Mouse (Mus musculus): Measurements from ENCODE around the gene Gm3045. TPM values are rescaled to one million over a fixed set of nuclear protein-coding genes. Genes with fewer than 3 reads are reported as not detected.

Gm3045 gene
- polyA plus RNA-seq, 1 experiment from 2014 or later = not detected

DNA sequence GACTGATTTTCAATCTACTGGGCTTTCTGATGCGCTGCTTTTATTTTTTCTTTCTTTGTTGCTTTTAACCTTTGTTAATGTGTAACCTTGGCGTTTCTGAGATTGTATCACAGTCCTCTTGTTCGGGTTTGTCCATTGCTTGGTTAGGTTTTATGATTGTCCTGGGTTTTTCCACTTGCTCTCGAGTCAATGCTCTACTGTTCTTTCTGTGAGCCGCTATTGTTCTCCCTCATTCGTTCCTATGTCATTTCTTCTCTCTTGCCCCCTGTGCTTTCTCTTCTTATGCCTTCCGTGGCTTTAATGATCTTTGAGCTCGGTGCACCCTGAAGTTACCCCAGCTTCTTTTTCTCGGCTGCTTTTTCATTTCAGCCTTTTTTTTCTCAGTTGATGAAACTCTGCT, 31.6 kb downstream of the Gm3045 start:
- no peaks in the 10 kb centered on the region for H3K9me3 ChIP-seq (ENCODE audit: control insufficient read depth, low read length)
- WGBS = 47% methylated on average over 9 of the region's 9 CpGs
- no peak for ATAC-seq (ENCODE audit: low read depth)
- no peak overlapping the region for H3K4me2 ChIP-seq (ENCODE audit: low read depth, low read length)
- no peaks in the 10 kb centered on the region for H3K4me1 ChIP-seq (replicated peaks; ENCODE audit: control insufficient read depth, insufficient read depth, low read length)
- H3K9ac ChIP-seq (ENCODE audit: low read length) = no peak overlapping the region
- H3K27me3 ChIP-seq (ENCODE audit: control insufficient read depth, insufficient read depth, low read depth, low read length) = no peaks in the 10 kb centered on the region
- H3K27ac ChIP-seq (ENCODE audit: low read length) = no peak overlapping the region
- no peak overlapping the region for H3K4me3 ChIP-seq (ENCODE audit: low read length)
- H3K36me3 ChIP-seq (ENCODE audit: control insufficient read depth, insufficient read depth, low read length) = no peaks in the 10 kb centered on the region

DNA sequence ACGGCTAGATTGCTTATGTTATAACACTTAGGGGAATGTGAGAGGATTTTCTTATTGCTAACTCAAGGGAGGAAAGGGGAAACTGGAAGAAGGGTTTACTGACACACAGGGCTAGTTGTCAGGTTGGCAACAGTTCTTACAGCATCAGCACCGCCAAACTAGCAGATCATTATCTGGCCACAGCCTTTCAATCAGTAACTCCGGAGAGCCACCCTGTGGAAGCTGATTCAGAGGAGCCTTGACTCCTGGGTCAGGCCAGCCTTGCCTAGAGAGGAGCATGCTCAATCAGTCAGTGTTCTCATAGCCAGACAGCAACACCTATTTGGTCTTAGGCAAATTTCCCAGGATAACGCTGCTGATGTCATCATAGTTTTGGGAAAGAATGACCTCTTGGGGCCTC, 35.1 kb downstream of the Gm3045 start:
- Histone ChIP-seq H3K4me3 (ENCODE audit: low read length) (no peak overlapping the region), H3K4me2 (ENCODE audit: low read depth, low read length) (no peak overlapping the region), H3K27ac (ENCODE audit: low read length) (no peak overlapping the region), H3K9me3 (ENCODE audit: control insufficient read depth, low read length) (no peaks in the 10 kb centered on the region), H3K4me1 (replicated peaks; ENCODE audit: control insufficient read depth, insufficient read depth, low read length) (no peaks in the 10 kb centered on the region), H3K9ac (ENCODE audit: low read length) (no peak overlapping the region), H3K36me3 (ENCODE audit: control insufficient read depth, insufficient read depth, low read length) (no peaks in the 10 kb centered on the region), H3K27me3 (ENCODE audit: control insufficient read depth, insufficient read depth, low read depth, low read length) (no peaks in the 10 kb centered on the region)
- WGBS = 57% methylated on average over 4 of the region's 4 CpGs
- ATAC-seq (ENCODE audit: low read depth) = no peak

GRCm38 (mm10) chr13:56462791-56463190, 36.4 kb downstream of the Gm3045 start:
- Histone ChIP-seq H3K9ac (ENCODE audit: low read length) (no peak overlapping the region), H3K36me3 (ENCODE audit: control insufficient read depth, insufficient read depth, low read length) (no peaks in the 10 kb centered on the region), H3K27me3 (ENCODE audit: control insufficient read depth, insufficient read depth, low read depth, low read length) (no peaks in the 10 kb centered on the region), H3K4me1 (replicated peaks; ENCODE audit: control insufficient read depth, insufficient read depth, low read length) (no peaks in the 10 kb centered on the region), H3K4me2 (ENCODE audit: low read depth, low read length) (no peak overlapping the region), H3K9me3 (ENCODE audit: control insufficient read depth, low read length) (no peaks in the 10 kb centered on the region), H3K4me3 (ENCODE audit: low read length) (no peak overlapping the region), H3K27ac (ENCODE audit: low read length) (no peak overlapping the region)
- WGBS = 83% methylated on average over 4 of the region's 4 CpGs
- ATAC-seq (ENCODE audit: low read depth) = no peak

- 89% methylated on average over 7 of the region's 7 CpGs for WGBS
- H3K9ac ChIP-seq (ENCODE audit: low read length) = no peak overlapping the region
- ATAC-seq (ENCODE audit: low read depth) = no peak
- H3K9me3 ChIP-seq (ENCODE audit: control insufficient read depth, low read length) = no peaks in the 10 kb centered on the region
- H3K4me3 ChIP-seq (ENCODE audit: low read length) = no peak overlapping the region
- H3K27me3 ChIP-seq (ENCODE audit: control insufficient read depth, insufficient read depth, low read depth, low read length) = no peaks in the 10 kb centered on the region
- no peaks in the 10 kb centered on the region for H3K4me1 ChIP-seq (replicated peaks; ENCODE audit: control insufficient read depth, insufficient read depth, low read length)
- H3K36me3 ChIP-seq (ENCODE audit: control insufficient read depth, insufficient read depth, low read length) = no peaks in the 10 kb centered on the region
- no peak overlapping the region for H3K27ac ChIP-seq (ENCODE audit: low read length)
- no peak overlapping the region for H3K4me2 ChIP-seq (ENCODE audit: low read depth, low read length)
Observed at GRCm38 (mm10) chr13:56463261-56463660, 36.9 kb downstream of the Gm3045 start.

GRCm38 (mm10) chr13:56463750-56464149, 37.4 kb downstream of the Gm3045 start:
- Histone ChIP-seq H3K4me2 (ENCODE audit: low read depth, low read length) (no peak overlapping the region), H3K9me3 (ENCODE audit: control insufficient read depth, low read length) (no peaks in the 10 kb centered on the region), H3K27ac (ENCODE audit: low read length) (no peak overlapping the region), H3K36me3 (ENCODE audit: control insufficient read depth, insufficient read depth, low read length) (no peaks in the 10 kb centered on the region), H3K4me3 (ENCODE audit: low read length) (no peak overlapping the region), H3K4me1 (replicated peaks; ENCODE audit: control insufficient read depth, insufficient read depth, low read length) (no peaks in the 10 kb centered on the region), H3K9ac (ENCODE audit: low read length) (no peak overlapping the region), H3K27me3 (ENCODE audit: control insufficient read depth, insufficient read depth, low read depth, low read length) (no peaks in the 10 kb centered on the region)
- ATAC-seq (ENCODE audit: low read depth) = no peak
- WGBS = 79% methylated on average over 6 of the region's 6 CpGs

GRCm38 (mm10) chr13:56467786-56468185, 41.4 kb downstream of the Gm3045 start:
- no peaks in the 10 kb centered on the region for H3K27me3 ChIP-seq (ENCODE audit: control insufficient read depth, insufficient read depth, low read depth, low read length)
- H3K4me1 ChIP-seq (replicated peaks; ENCODE audit: control insufficient read depth, insufficient read depth, low read length) = peaks cover 3% of the 10 kb centered on the region; the same call in 1 of the 2 replicates
- ATAC-seq (ENCODE audit: low read depth) = no peak
- no peak overlapping the region for H3K27ac ChIP-seq (ENCODE audit: low read length)
- 91% methylated on average over 7 of the region's 7 CpGs for WGBS
- no peak overlapping the region for H3K4me2 ChIP-seq (ENCODE audit: low read depth, low read length)
- H3K9ac ChIP-seq (ENCODE audit: low read length) = no peak overlapping the region
- H3K9me3 ChIP-seq (ENCODE audit: control insufficient read depth, low read length) = no peaks in the 10 kb centered on the region
- no peaks in the 10 kb centered on the region for H3K36me3 ChIP-seq (ENCODE audit: control insufficient read depth, insufficient read depth, low read length)
- H3K4me3 ChIP-seq (ENCODE audit: low read length) = no peak overlapping the region

GRCm38 (mm10) chr13:56468536-56468935, 42.1 kb downstream of the Gm3045 start:
- Histone ChIP-seq H3K27me3 (ENCODE audit: control insufficient read depth, insufficient read depth, low read depth, low read length) (no peaks in the 10 kb centered on the region), H3K4me2 (ENCODE audit: low read depth, low read length) (no peak overlapping the region), H3K9me3 (ENCODE audit: control insufficient read depth, low read length) (no peaks in the 10 kb centered on the region), H3K27ac (ENCODE audit: low read length) (no peak overlapping the region), H3K36me3 (ENCODE audit: control insufficient read depth, insufficient read depth, low read length) (no peaks in the 10 kb centered on the region), H3K4me1 (replicated peaks; ENCODE audit: control insufficient read depth, insufficient read depth, low read length) (peaks cover 3% of the 10 kb centered on the region; the same call in 1 of the 2 replicates), H3K4me3 (ENCODE audit: low read length) (no peak overlapping the region), H3K9ac (ENCODE audit: low read length) (no peak overlapping the region)
- ATAC-seq (ENCODE audit: low read depth) = no peak
- WGBS = 86% methylated on average over 4 of the region's 4 CpGs

- H3K4me1 ChIP-seq (replicated peaks; ENCODE audit: control insufficient read depth, insufficient read depth, low read length) = peaks cover 3% of the 10 kb centered on the region; the same call in 1 of the 2 replicates
- H3K4me3 ChIP-seq (ENCODE audit: low read length) = no peak overlapping the region
- ATAC-seq (ENCODE audit: low read depth) = no peak
- no peak overlapping the region for H3K4me2 ChIP-seq (ENCODE audit: low read depth, low read length)
- no peaks in the 10 kb centered on the region for H3K27me3 ChIP-seq (ENCODE audit: control insufficient read depth, insufficient read depth, low read depth, low read length)
- H3K9me3 ChIP-seq (ENCODE audit: control insufficient read depth, low read length) = no peaks in the 10 kb centered on the region
- no peak overlapping the region for H3K9ac ChIP-seq (ENCODE audit: low read length)
- no peak overlapping the region for H3K27ac ChIP-seq (ENCODE audit: low read length)
- no peaks in the 10 kb centered on the region for H3K36me3 ChIP-seq (ENCODE audit: control insufficient read depth, insufficient read depth, low read length)
- 77% methylated on average over 6 of the region's 6 CpGs for WGBS
Observed at GRCm38 (mm10) chr13:56471211-56471610, 44.8 kb downstream of the Gm3045 start.

DNA sequence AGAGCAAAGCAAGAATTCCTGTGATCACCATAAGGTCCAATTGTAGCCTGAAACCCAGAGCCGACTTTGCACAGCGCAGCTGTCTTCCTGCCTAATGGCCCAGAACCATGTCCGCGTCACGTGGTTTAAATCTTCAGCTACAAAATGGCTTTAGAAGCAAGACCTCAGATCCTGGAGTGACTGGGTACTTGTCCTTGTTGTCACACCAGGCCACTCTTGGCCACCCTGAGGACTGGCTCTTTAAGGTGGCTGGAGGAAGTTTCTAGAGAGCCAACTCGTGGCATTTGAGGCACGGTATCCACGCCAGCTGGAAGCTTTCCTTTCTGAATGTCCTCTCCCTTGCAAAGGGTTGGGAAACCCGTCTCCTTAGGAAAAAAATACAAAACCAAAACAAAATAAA, 45.6 kb downstream of the Gm3045 start:
- Histone ChIP-seq H3K27me3 (ENCODE audit: control insufficient read depth, insufficient read depth, low read depth, low read length) (no peaks in the 10 kb centered on the region), H3K9ac (ENCODE audit: low read length) (no peak overlapping the region), H3K4me1 (replicated peaks; ENCODE audit: control insufficient read depth, insufficient read depth, low read length) (peaks cover 3% of the 10 kb centered on the region; the same call in 1 of the 2 replicates), H3K4me2 (ENCODE audit: low read depth, low read length) (no peak overlapping the region), H3K4me3 (ENCODE audit: low read length) (no peak overlapping the region), H3K36me3 (ENCODE audit: control insufficient read depth, insufficient read depth, low read length) (no peaks in the 10 kb centered on the region), H3K27ac (ENCODE audit: low read length) (no peak overlapping the region), H3K9me3 (ENCODE audit: control insufficient read depth, low read length) (no peaks in the 10 kb centered on the region)
- peak; percentile 32; the same call in 1 of the 2 replicates for ATAC-seq (ENCODE audit: low read depth)
- WGBS = 56% methylated on average over 9 of the region's 9 CpGs

GRCm38 (mm10) chr13:56472661-56473060, 46.3 kb downstream of the Gm3045 start:
- Histone ChIP-seq H3K4me1 (replicated peaks; ENCODE audit: control insufficient read depth, insufficient read depth, low read length) (peaks cover 7% of the 10 kb centered on the region), H3K36me3 (ENCODE audit: control insufficient read depth, insufficient read depth, low read length) (no peaks in the 10 kb centered on the region), H3K4me3 (ENCODE audit: low read length) (no peak overlapping the region), H3K27ac (ENCODE audit: low read length) (no peak overlapping the region), H3K27me3 (ENCODE audit: control insufficient read depth, insufficient read depth, low read depth, low read length) (no peaks in the 10 kb centered on the region), H3K4me2 (ENCODE audit: low read depth, low read length) (no peak overlapping the region), H3K9ac (ENCODE audit: low read length) (no peak overlapping the region), H3K9me3 (ENCODE audit: control insufficient read depth, low read length) (no peaks in the 10 kb centered on the region)
- ATAC-seq (ENCODE audit: low read depth) = no peak
- WGBS = 89% methylated on average over 9 of the region's 9 CpGs

Measured in lung, embryonic 16.5 days (tissue).